Mouse (Mus musculus) CH12.LX (cell line): ENCODE results near the gene Rgs17. TPM values are rescaled to one million over a fixed set of nuclear protein-coding genes. Genes with fewer than 3 reads are reported as not detected.

Experiments used
- DNase-seq: peaks from one replicate; pipeline ENCODE4 v3.0.0-alpha.2; 2013; ENCODE audit errors: extremely low read depth
- H3K27ac ChIP-seq: 2 replicates; pipeline ENCODE4 v1.5.1; 2012; ENCODE audit warnings: low read depth, mild to moderate bottlenecking, control low read depth, moderate library complexity; ENCODE audit not compliant: insufficient read depth
- H3K27me3 ChIP-seq: replicated peaks from 2 replicates; pipeline ENCODE3; 2012; ENCODE audit warnings: inconsistent platforms
- H3K36me3 ChIP-seq, 2 experiments: replicated peaks in 1 of 2; 2 replicates each; pipeline versions ENCODE3 to v1.6.1; 2012; ENCODE audit warnings: inconsistent platforms in 1 of 2, low read length in 1 of 2, mild to moderate bottlenecking in 1 of 2, mixed read lengths in 1 of 2, moderate library complexity in 1 of 2; ENCODE audit not compliant: control insufficient read depth in 1 of 2, insufficient read depth in 1 of 2
- H3K4me1 ChIP-seq, 2 experiments: 2 replicates each; pipeline ENCODE4 v1.6.1; 2012; ENCODE audit warnings: inconsistent platforms in 1 of 2, moderate library complexity in 1 of 2; ENCODE audit not compliant: insufficient read depth in 2 of 2, control insufficient read depth in 1 of 2
- H3K4me2 ChIP-seq: 2 replicates; pipeline ENCODE4 v1.6.1; 2012; ENCODE audit warnings: low read depth, mild to moderate bottlenecking, control low read depth; ENCODE audit not compliant: poor library complexity, insufficient read depth, severe bottlenecking
- H3K4me3 ChIP-seq, 3 experiments: fragments of 150-350 bp in 1 of 3; sonication (generic) in 1 of 3; replicated peaks in 1 of 3; 2 replicates each; pipeline versions ENCODE3 to v1.5.1; 2011 to 2012; ENCODE audit warnings: low read depth in 2 of 3, low read length in 2 of 3, mild to moderate bottlenecking in 2 of 3, moderate library complexity in 2 of 3, control low read depth in 1 of 3, improper control_type of control experiment in 1 of 3, inconsistent platforms in 1 of 3, mixed read lengths in 1 of 3; ENCODE audit not compliant: poor library complexity in 1 of 3
- H3K79me2 ChIP-seq: replicated peaks from 2 replicates; pipeline ENCODE4 v1.6.1; 2012; ENCODE audit warnings: mild to moderate bottlenecking, moderate library complexity; ENCODE audit not compliant: control insufficient read depth, poor library complexity, insufficient read depth, severe bottlenecking; ENCODE audit errors: extremely low read depth
- H3K9ac ChIP-seq: 2 replicates; pipeline ENCODE4 v1.6.1; 2012; ENCODE audit warnings: low read depth, mild to moderate bottlenecking, control low read depth, moderate library complexity; ENCODE audit not compliant: insufficient read depth
- H3K9me3 ChIP-seq: replicated peaks from 2 replicates; pipeline ENCODE3; 2012; ENCODE audit warnings: low read length, inconsistent platforms, mixed read lengths
- BHLHE40 ChIP-seq: IDR thresholded peaks from 2 replicates; pipeline ENCODE4 v1.6.1; 2011; ENCODE audit warnings: mild to moderate bottlenecking, low read depth, low read length, improper control_type of control experiment
- CHD1 ChIP-seq: IDR thresholded peaks from 2 replicates; pipeline ENCODE4 v1.6.1; 2012; ENCODE audit warnings: low read depth, low read length, improper control_type of control experiment, inconsistent platforms
- CHD2 ChIP-seq: IDR thresholded peaks from 2 replicates; pipeline ENCODE4 v1.6.1; 2011; ENCODE audit warnings: low read length, improper control_type of control experiment
- CTCF ChIP-seq, 2 experiments: IDR thresholded peaks in 1 of 2; conservative IDR thresholded peaks in 1 of 2; 2 replicates each; pipeline ENCODE4 v1.5.1; 2011 to 2012; ENCODE audit warnings: low read depth in 2 of 2, low read length in 2 of 2, improper control_type of control experiment in 1 of 2, inconsistent platforms in 1 of 2, mild to moderate bottlenecking in 1 of 2, moderate library complexity in 1 of 2
- E2F4 ChIP-seq: IDR thresholded peaks from 2 replicates; pipeline ENCODE4 v1.6.1; 2011; ENCODE audit warnings: low read depth, low read length, improper control_type of control experiment; ENCODE audit not compliant: insufficient replicate concordance
- ELF1 ChIP-seq: IDR thresholded peaks from 2 replicates; pipeline ENCODE4 v1.6.1; 2014; ENCODE audit warnings: low read depth, mild to moderate bottlenecking, inconsistent platforms, low read length, improper control_type of control experiment
- EP300 ChIP-seq: IDR thresholded peaks from 2 replicates; pipeline ENCODE4 v1.6.1; 2011; ENCODE audit warnings: low read length, improper control_type of control experiment
- ETS1 ChIP-seq: conservative IDR thresholded peaks from 2 replicates; pipeline ENCODE4 v1.6.1; 2012; ENCODE audit warnings: low read depth, mild to moderate bottlenecking, inconsistent platforms, low read length, improper control_type of control experiment, moderate library complexity
- GABPA ChIP-seq: IDR thresholded peaks from 2 replicates; pipeline ENCODE4 v1.6.1; 2012; ENCODE audit warnings: low read depth, low read length, improper control_type of control experiment, inconsistent platforms; ENCODE audit not compliant: insufficient replicate concordance
- HCFC1 ChIP-seq: IDR thresholded peaks from 2 replicates; pipeline ENCODE4 v1.6.1; 2012; ENCODE audit warnings: low read depth, mild to moderate bottlenecking, inconsistent platforms, low read length, improper control_type of control experiment
- IRF4 ChIP-seq: IDR thresholded peaks from 2 replicates; pipeline ENCODE4 v1.6.1; 2014; ENCODE audit warnings: low read depth, mild to moderate bottlenecking, inconsistent platforms, low read length, improper control_type of control experiment
- JUN ChIP-seq: IDR thresholded peaks from 2 replicates; pipeline ENCODE4 v1.6.1; 2011; ENCODE audit warnings: low read depth, mild to moderate bottlenecking, low read length, improper control_type of control experiment, moderate library complexity; ENCODE audit not compliant: insufficient read depth
- JUND ChIP-seq: conservative IDR thresholded peaks from 2 replicates; pipeline ENCODE4 v1.6.1; 2011; ENCODE audit warnings: low read depth, low read length, improper control_type of control experiment
- KAT2A ChIP-seq: IDR thresholded peaks from 2 replicates; pipeline ENCODE4 v1.6.1; 2012; ENCODE audit warnings: low read length, improper control_type of control experiment, inconsistent platforms; ENCODE audit not compliant: insufficient replicate concordance
- MAFK ChIP-seq: IDR thresholded peaks from 2 replicates; pipeline ENCODE4 v1.6.1; 2011; ENCODE audit warnings: low read length, improper control_type of control experiment; ENCODE audit not compliant: insufficient replicate concordance
- MAX ChIP-seq: IDR thresholded peaks from 2 replicates; pipeline ENCODE4 v1.6.1; 2011; ENCODE audit warnings: low read length, improper control_type of control experiment
- MAZ ChIP-seq: IDR thresholded peaks from 2 replicates; pipeline ENCODE4 v1.6.1; 2012; ENCODE audit warnings: low read depth, mild to moderate bottlenecking, inconsistent platforms, low read length, improper control_type of control experiment, moderate library complexity
- MEF2A ChIP-seq: IDR thresholded peaks from 2 replicates; pipeline ENCODE4 v1.6.1; 2014; ENCODE audit warnings: low read depth, mild to moderate bottlenecking, inconsistent platforms, low read length, improper control_type of control experiment, borderline replicate concordance
- MXI1 ChIP-seq: IDR thresholded peaks from 2 replicates; pipeline ENCODE4 v1.6.1; 2011; ENCODE audit warnings: mild to moderate bottlenecking, low read depth, low read length, improper control_type of control experiment
- MYC ChIP-seq: IDR thresholded peaks from 2 replicates; pipeline ENCODE4 v1.6.1; 2011; ENCODE audit warnings: low read depth, mild to moderate bottlenecking, improper control_type of control experiment, low read length
- NELFE ChIP-seq: IDR thresholded peaks from 2 replicates; pipeline ENCODE4 v1.6.1; 2011; ENCODE audit warnings: low read depth, low read length, improper control_type of control experiment
- NRF1 ChIP-seq: IDR thresholded peaks from 2 replicates; pipeline ENCODE4 v1.6.1; 2014; ENCODE audit warnings: low read depth, mild to moderate bottlenecking, inconsistent platforms, low read length, improper control_type of control experiment, moderate library complexity
- PAX5 ChIP-seq: IDR thresholded peaks from 2 replicates; pipeline ENCODE4 v1.6.1; 2012; ENCODE audit warnings: low read length, inconsistent platforms, mixed read lengths
- POLR2A ChIP-seq: IDR thresholded peaks from 2 replicates; pipeline ENCODE4 v1.6.1; 2011; ENCODE audit warnings: low read depth, mild to moderate bottlenecking, improper control_type of control experiment, low read length
- POLR2AphosphoS2 ChIP-seq: IDR thresholded peaks from 2 replicates; pipeline ENCODE4 v1.6.1; 2011; ENCODE audit warnings: low read depth, low read length, improper control_type of control experiment
- RAD21 ChIP-seq: IDR thresholded peaks from 2 replicates; pipeline ENCODE4 v1.6.1; 2011; ENCODE audit warnings: low read depth, mild to moderate bottlenecking, low read length, improper control_type of control experiment, moderate library complexity
- RCOR1 ChIP-seq: conservative IDR thresholded peaks from 2 replicates; pipeline ENCODE4 v1.6.1; 2012; ENCODE audit warnings: low read depth, mild to moderate bottlenecking, inconsistent platforms, low read length, improper control_type of control experiment
- SIN3A ChIP-seq: IDR thresholded peaks from 2 replicates; pipeline ENCODE4 v1.6.1; 2012; ENCODE audit warnings: low read length, improper control_type of control experiment, inconsistent platforms
- SMC3 ChIP-seq: IDR thresholded peaks from 2 replicates; pipeline ENCODE4 v1.6.1; 2011; ENCODE audit warnings: low read depth, low read length, improper control_type of control experiment
- TBP ChIP-seq: conservative IDR thresholded peaks from 2 replicates; pipeline ENCODE4 v1.6.1; 2011; ENCODE audit warnings: low read depth, low read length, improper control_type of control experiment
- TCF12 ChIP-seq: IDR thresholded peaks from 2 replicates; pipeline ENCODE4 v1.6.1; 2014; ENCODE audit warnings: low read depth, mild to moderate bottlenecking, inconsistent platforms, low read length, improper control_type of control experiment
- UBTF ChIP-seq: IDR thresholded peaks from 2 replicates; pipeline ENCODE4 v1.6.1; 2012; ENCODE audit warnings: low read depth, mild to moderate bottlenecking, inconsistent platforms, low read length, improper control_type of control experiment, moderate library complexity
- USF1 ChIP-seq: IDR thresholded peaks from 2 replicates; pipeline ENCODE4 v1.6.1; 2014; ENCODE audit warnings: low read depth, mild to moderate bottlenecking, inconsistent platforms, low read length, improper control_type of control experiment
- USF2 ChIP-seq: conservative IDR thresholded peaks from 2 replicates; pipeline ENCODE4 v1.6.1; 2011; ENCODE audit warnings: low read depth, low read length, improper control_type of control experiment
- ZC3H11A ChIP-seq: IDR thresholded peaks from 2 replicates; pipeline ENCODE4 v1.6.1; 2012; ENCODE audit warnings: low read depth, mild to moderate bottlenecking, inconsistent platforms, low read length, improper control_type of control experiment
- ZKSCAN1 ChIP-seq: IDR thresholded peaks from 2 replicates; pipeline ENCODE4 v1.6.1; 2012; ENCODE audit warnings: low read depth, inconsistent platforms, low read length, improper control_type of control experiment, borderline replicate concordance
- ZMIZ1 ChIP-seq: IDR thresholded peaks from 2 replicates; pipeline ENCODE4 v1.6.1; 2012; ENCODE audit warnings: low read depth, mild to moderate bottlenecking, inconsistent platforms, low read length, improper control_type of control experiment
- ZNF384 ChIP-seq: IDR thresholded peaks from 2 replicates; pipeline ENCODE4 v1.6.1; 2012; ENCODE audit warnings: low read depth, low read length, improper control_type of control experiment, inconsistent platforms
- dilution Hi-C: fragments of 300-500 bp; cut with MboI; formaldehyde crosslinking; loops from 2 replicates; pipeline ENCODE4 v1.14.3; 2020; ENCODE audit warnings: low sequenced_read_pairs; ENCODE audit not compliant: extremely low pct_unique_long_range_greater_than_20kb, extremely low pct_ligation_motif_present
- in situ Hi-C: fragments of 300-500 bp; cut with MboI; formaldehyde crosslinking; loops from 3 replicates; pipeline ENCODE4 v1.14.3; 2019; ENCODE audit warnings: low sequenced_read_pairs, low pct_ligation_motif_present, low pct_unique_long_range_greater_than_20kb, mixed read lengths
- polyA plus RNA-seq: library from polyadenylated mRNA; unstranded; fragments of >175 nt; gene quantifications from 2 replicates; pipeline ENCODE4 v1.2.1, GENCODE M21; 2012; ENCODE audit warnings: low read depth; ENCODE audit not compliant: insufficient read length
- total RNA-seq, 2 experiments: library from RNA; depleted of rRNA; stranded (reverse); fragments of 300-350 nt in 1 of 2; fragments of >200 nt in 1 of 2; gene quantifications; 2 replicates each; pipeline ENCODE4 v1.2.3; 2012 to 2014

Rgs17 gene
- total and polyA plus RNA-seq, 3 experiments: not detected

DNA sequence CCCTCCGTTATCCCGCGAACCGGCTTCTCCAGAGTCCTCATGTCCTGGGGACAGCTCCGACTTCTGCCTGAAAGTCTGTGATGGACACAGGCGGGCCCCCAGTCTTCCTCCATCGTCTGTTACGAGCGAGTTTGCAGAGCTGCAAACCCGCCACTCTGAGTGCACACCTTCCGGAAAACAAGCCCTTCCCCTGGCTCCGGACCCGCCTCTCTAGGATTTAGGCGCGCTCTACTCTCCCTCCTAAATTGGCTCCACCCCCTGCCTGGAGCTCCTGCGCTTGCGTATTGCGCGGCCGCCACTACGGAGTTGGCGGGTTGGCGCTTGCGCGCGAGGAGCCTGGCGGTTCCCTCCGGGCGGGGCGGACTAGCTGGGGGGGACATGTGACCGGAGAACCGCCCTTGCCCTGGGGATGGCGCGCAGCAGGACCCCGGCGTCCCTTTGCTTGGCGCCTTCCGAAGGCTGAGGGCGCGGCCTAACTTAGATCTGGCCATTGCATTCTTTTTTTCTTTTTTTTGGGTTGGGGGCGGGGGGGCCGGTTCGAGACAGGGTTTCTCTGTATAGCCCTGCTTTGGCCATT is 116.4 kb downstream of the Rgs17 start:
- Histone ChIP-seq H3K4me1 (peaks cover 3 to 34% of the 10 kb centered on the region in 2 experiments), H3K27ac (peak overlapping the region; percentile 72), H3K9ac (peak overlapping the region; percentile 91), H3K9me3 (no peaks in the 10 kb centered on the region), H3K4me2 (peak overlapping the region; percentile 82), H3K36me3 (peaks cover 16 to 23% of the 10 kb centered on the region in 2 experiments), H3K27me3 (no peaks in the 10 kb centered on the region), H3K4me3 (peak overlapping the region; percentile 65 to 70 (median 66)), H3K79me2 (peaks cover 42% of the 10 kb centered on the region)
- in situ Hi-C loops: loop anchor here (25.0 kb wide), 1 partner anchor 1256 kb away; the partner anchor contains the start of gene Ipcef1
- dilution Hi-C loops: no loop called here
- TF ChIP-seq MYC: 0 out of 2 replicates have a peak, but pooled peaks have one; percentile 12
- TF ChIP-seq RAD21: no peak
- TF ChIP-seq MAX: peak; percentile 88
- TF ChIP-seq SMC3: no peak
- TF ChIP-seq NRF1: peak; percentile 97
- TF ChIP-seq USF1: peak; percentile 92
- TF ChIP-seq ETS1: no peak
- no peak for TF ChIP-seq ZKSCAN1
- TF ChIP-seq JUN: no peak
- peak; percentile 77 for TF ChIP-seq ELF1
- peak; percentile 89; the same call in 1 of the 2 replicates for TF ChIP-seq E2F4
- no peak for TF ChIP-seq CHD1
- peak; percentile 70 for TF ChIP-seq HCFC1
- TF ChIP-seq SIN3A: peak; percentile 32
- no peak for TF ChIP-seq PAX5
- TF ChIP-seq ZNF384: peak; percentile 89
- 0 out of 2 replicates have a peak, but pooled peaks have one; percentile 28 for TF ChIP-seq IRF4
- TF ChIP-seq JUND: no peak
- TF ChIP-seq BHLHE40: peak; percentile 26; the same call in 1 of the 2 replicates
- no peak for TF ChIP-seq ZC3H11A
- no peak for TF ChIP-seq CTCF (conservative IDR thresholded peaks at IDR 0.05 in 1 of 2, IDR thresholded peaks at IDR 0.05 in 1 of 2; ENCODE audit: low read depth in 2 of 2, low read length in 2 of 2)
- 0 out of 2 replicates have a peak, but pooled peaks have one; percentile 28 for TF ChIP-seq TBP
- TF ChIP-seq EP300: no peak
- peak; percentile 79; the same call in 1 of the 2 replicates for TF ChIP-seq KAT2A
- no peak for TF ChIP-seq RCOR1
- peak; percentile 83 for TF ChIP-seq TCF12
- TF ChIP-seq MXI1: peak; percentile 8; the same call in 1 of the 2 replicates
- peak; percentile 79 for TF ChIP-seq POLR2A
- TF ChIP-seq GABPA: no peak
- peak; percentile 80; the same call in 1 of the 2 replicates for TF ChIP-seq NELFE
- no peak for TF ChIP-seq MAFK
- peak; percentile 80 for TF ChIP-seq USF2
- no peak for TF ChIP-seq ZMIZ1
- no peak; the same call in 1 of the 2 replicates for TF ChIP-seq MEF2A
- TF ChIP-seq UBTF: peak; percentile 17; the same call in 1 of the 2 replicates
- TF ChIP-seq MAZ: peak; percentile 89; the same call in 1 of the 2 replicates
- TF ChIP-seq POLR2AphosphoS2: 0 out of 2 replicates have a peak, but pooled peaks have one; percentile 21
- TF ChIP-seq CHD2: no peak; the same call in 1 of the 2 replicates
- DNase-seq: peak; percentile 95
